Mouse (Mus musculus): ENCODE measurements around the gene Fntb.

GRCm38 (mm10) chr12:76798008-76798720, 32.8 kb downstream of the Fntb start:
- TF ChIP-seq POLR2A (IDR thresholded peaks at IDR 0.05; ENCODE audit: low read depth, low read length): no peak
- no peak for TF ChIP-seq CTCF (IDR thresholded peaks at IDR 0.05; ENCODE audit: borderline replicate concordance, insufficient read depth, low read length)

Measured in embryonic fibroblast, embryonic 13.5 days (primary cell).